Mouse (Mus musculus) liver, embryonic 11.5 days (tissue): ENCODE measurements around the gene Crtc2. TPM values are rescaled to one million over a fixed set of nuclear protein-coding genes. Genes with fewer than 3 reads are reported as not detected.

Source experiments
- ATAC-seq: fragments of 200-750 bp; cut with Nextera tagmentation; replicated peaks from 2 replicates; pipeline ENCODE4 v1.8.0; 2017; ENCODE audit warnings: moderate number of reproducible peaks, mild to moderate bottlenecking, moderate TSS enrichment, moderate library complexity; ENCODE audit not compliant: low FRiP score
- DNase-seq: peaks from one replicate; pipeline ENCODE4 v3.0.0-alpha.2; 2017; ENCODE audit warnings: low spot score
- H3K27ac ChIP-seq: fragments of 300-500 bp; sonication (generic); 2 replicates; pipeline ENCODE4 v1.5.1; 2014; ENCODE audit warnings: mild to moderate bottlenecking, low read depth, low read length, control low read depth
- H3K27me3 ChIP-seq: fragments of 300-500 bp; sonication (generic); replicated peaks from 2 replicates; pipeline ENCODE4 v1.6.1; 2014; ENCODE audit warnings: low read length, mixed read lengths; ENCODE audit not compliant: control insufficient read depth, insufficient read depth
- H3K36me3 ChIP-seq: fragments of 300-500 bp; sonication (generic); 2 replicates; pipeline ENCODE4 v1.6.1; 2014; ENCODE audit warnings: mild to moderate bottlenecking, low read length, moderate library complexity, mixed read lengths; ENCODE audit not compliant: control insufficient read depth, insufficient read depth
- H3K4me1 ChIP-seq: fragments of 300-500 bp; sonication (generic); replicated peaks from 2 replicates; pipeline ENCODE4 v1.6.1; 2014; ENCODE audit warnings: low read length, mixed read lengths; ENCODE audit not compliant: control insufficient read depth, insufficient read depth
- H3K4me2 ChIP-seq: fragments of 300-500 bp; sonication (generic); 2 replicates; pipeline ENCODE4 v1.6.1; 2014; ENCODE audit warnings: mild to moderate bottlenecking, control low read depth, moderate library complexity
- H3K4me3 ChIP-seq: fragments of 300-500 bp; sonication (generic); 2 replicates; pipeline ENCODE4 v1.5.1; 2014; ENCODE audit warnings: low read depth, low read length, control low read depth
- H3K9ac ChIP-seq: fragments of 300-500 bp; sonication (generic); 2 replicates; pipeline ENCODE4 v1.6.1; 2014; ENCODE audit warnings: low read depth, low read length, control low read depth
- H3K9me3 ChIP-seq: fragments of 300-500 bp; sonication (generic); 2 replicates; pipeline ENCODE4 v1.6.1; 2016; ENCODE audit warnings: low read length, inconsistent platforms, mixed read lengths; ENCODE audit not compliant: control insufficient read depth
- WGBS: fragments of 180-500 bp; shearing (Covaris S2); extraction: QIAGEN DNeasy Blood & Tissue Kit; methylation state at CpG from one replicate; pipeline ENCODE4 v1.1.7; 2014; 5-methylcytosine and 5-hydroxymethylcytosine counted together
- polyA plus RNA-seq: library from polyadenylated mRNA; unstranded; fragments of >200 nt; fragmentation: Nextera tagmentation; extraction: Ambion mirVana; gene quantifications from 2 replicates; pipeline ENCODE4 v1.2.1, GENCODE M21; 2014

Gene Crtc2
- 12.5 and 14.8 TPM in 2 replicates for polyA plus RNA-seq

GRCm38 (mm10) chr3:90253653-90254418 lies at the start of gene Crtc2:
TSS of gene Crtc2 (plus strand) at chr3:90254163.
- ATAC-seq: peak; percentile 99
- H3K27ac ChIP-seq: peak within 1 kb of the TSS; percentile 74
- 2% methylated on average over 40 of the region's 40 CpGs for WGBS
- peak; percentile 89 for DNase-seq
- H3K4me3 ChIP-seq: peak within 1 kb of the TSS; percentile 96
- peak within 1 kb of the TSS; percentile 77 for H3K4me2 ChIP-seq
- H3K4me1 ChIP-seq: peaks cover 19% of the 10 kb centered on the region
- H3K9ac ChIP-seq: peak within 1 kb of the TSS; percentile 90
- no peaks in the 10 kb centered on the region for H3K9me3 ChIP-seq
- no peaks in the 10 kb centered on the region for H3K27me3 ChIP-seq
- peaks cover 12% of the 10 kb centered on the region for H3K36me3 ChIP-seq

- ATAC-seq (no peak), DNase-seq (no peak)
- no peak overlapping the region for H3K27ac ChIP-seq
- no peak overlapping the region for H3K4me2 ChIP-seq
- H3K4me1 ChIP-seq: 0 out of 2 replicates have a peak, but pooled peaks cover 2% of the 10 kb centered on the region
- no peak overlapping the region for H3K4me3 ChIP-seq
- no peak overlapping the region for H3K9ac ChIP-seq
- H3K36me3 ChIP-seq: peaks cover 19% of the 10 kb centered on the region
- WGBS: 88% methylated on average over 2 of the region's 2 CpGs
- H3K27me3 ChIP-seq: no peaks in the 10 kb centered on the region
- H3K9me3 ChIP-seq: no peaks in the 10 kb centered on the region
These were observed 49.4 kb upstream of the Crtc2 start for GRCm38 (mm10) chr3:90204582-90204981.

GRCm38 (mm10) chr3:90208662-90209061 lies 45.3 kb upstream of the Crtc2 start:
- no peak overlapping the region; the same call in 1 of the 2 replicates for H3K4me2 ChIP-seq
- DNase-seq: no peak
- H3K27ac ChIP-seq: peak overlapping the region; percentile 22
- H3K27me3 ChIP-seq: no peaks in the 10 kb centered on the region
- no peak overlapping the region for H3K9ac ChIP-seq
- ATAC-seq: no peak
- peaks cover 13% of the 10 kb centered on the region for H3K4me1 ChIP-seq
- H3K36me3 ChIP-seq: peaks cover 40% of the 10 kb centered on the region
- no peak overlapping the region for H3K4me3 ChIP-seq
- 77% methylated on average over 2 of the region's 2 CpGs for WGBS
- no peaks in the 10 kb centered on the region for H3K9me3 ChIP-seq

GRCm38 (mm10) chr3:90209908-90210566 lies 43.9 kb upstream of the Crtc2 start:
- no peak for DNase-seq
- Histone ChIP-seq H3K9me3 (no peaks in the 10 kb centered on the region), H3K4me3 (no peak overlapping the region), H3K9ac (no peak overlapping the region), H3K27me3 (no peaks in the 10 kb centered on the region), H3K4me2 (no peak overlapping the region), H3K4me1 (peaks cover 13% of the 10 kb centered on the region), H3K27ac (no peak overlapping the region), H3K36me3 (peaks cover 40% of the 10 kb centered on the region)
- 90% methylated on average over 5 of the region's 5 CpGs for WGBS
- no peak for ATAC-seq

GRCm38 (mm10) chr3:90211475-90212398 lies 42.2 kb upstream of the Crtc2 start:
- 49% methylated on average over 13 of the region's 13 CpGs for WGBS
- no peak for ATAC-seq
- Histone ChIP-seq H3K4me1 (peaks cover 13% of the 10 kb centered on the region), H3K4me3 (peak overlapping the region; percentile 82), H3K9me3 (no peaks in the 10 kb centered on the region), H3K4me2 (peak overlapping the region; percentile 82), H3K36me3 (peaks cover 40% of the 10 kb centered on the region), H3K9ac (peak overlapping the region; percentile 94), H3K27me3 (no peaks in the 10 kb centered on the region), H3K27ac (peak overlapping the region; percentile 34; the same call in 1 of the 2 replicates)
- no peak for DNase-seq

GRCm38 (mm10) chr3:90212723-90213122 lies 41.2 kb upstream of the Crtc2 start:
- H3K36me3 ChIP-seq: peaks cover 37% of the 10 kb centered on the region
- H3K4me3 ChIP-seq: peak overlapping the region; percentile 82
- H3K4me1 ChIP-seq: peaks cover 13% of the 10 kb centered on the region
- peak overlapping the region; percentile 86; the same call in 1 of the 2 replicates for H3K27ac ChIP-seq
- DNase-seq: no peak
- no peaks in the 10 kb centered on the region for H3K27me3 ChIP-seq
- ATAC-seq: no peak
- H3K4me2 ChIP-seq: peak overlapping the region; percentile 82
- WGBS: 5% methylated on average over 5 of the region's 5 CpGs
- H3K9ac ChIP-seq: peak overlapping the region; percentile 94
- no peaks in the 10 kb centered on the region for H3K9me3 ChIP-seq

- Histone ChIP-seq H3K27me3 (no peaks in the 10 kb centered on the region), H3K36me3 (peaks cover 31% of the 10 kb centered on the region), H3K9me3 (no peaks in the 10 kb centered on the region), H3K9ac (peak within 1 kb of the TSS; percentile 94), H3K4me1 (peaks cover 13% of the 10 kb centered on the region), H3K4me3 (peak within 1 kb of the TSS; percentile 82), H3K27ac (peak within 1 kb of the TSS; percentile 86), H3K4me2 (peak within 1 kb of the TSS; percentile 82)
- under 1% methylated on average over 42 of the region's 42 CpGs for WGBS
- DNase-seq: peak; percentile 92
- ATAC-seq: peak; percentile 91
These were observed 40.5 kb upstream of the Crtc2 start, which contains the start of the genes Rps27 and Rab13 for GRCm38 (mm10) chr3:90213377-90213866. TSS of gene Rps27 (minus strand) at chr3:90213651. TSS of gene Rab13 (plus strand) at chr3:90213695.
